Mouse (Mus musculus): ENCODE results near the gene Adss.

Adss gene

DNA sequence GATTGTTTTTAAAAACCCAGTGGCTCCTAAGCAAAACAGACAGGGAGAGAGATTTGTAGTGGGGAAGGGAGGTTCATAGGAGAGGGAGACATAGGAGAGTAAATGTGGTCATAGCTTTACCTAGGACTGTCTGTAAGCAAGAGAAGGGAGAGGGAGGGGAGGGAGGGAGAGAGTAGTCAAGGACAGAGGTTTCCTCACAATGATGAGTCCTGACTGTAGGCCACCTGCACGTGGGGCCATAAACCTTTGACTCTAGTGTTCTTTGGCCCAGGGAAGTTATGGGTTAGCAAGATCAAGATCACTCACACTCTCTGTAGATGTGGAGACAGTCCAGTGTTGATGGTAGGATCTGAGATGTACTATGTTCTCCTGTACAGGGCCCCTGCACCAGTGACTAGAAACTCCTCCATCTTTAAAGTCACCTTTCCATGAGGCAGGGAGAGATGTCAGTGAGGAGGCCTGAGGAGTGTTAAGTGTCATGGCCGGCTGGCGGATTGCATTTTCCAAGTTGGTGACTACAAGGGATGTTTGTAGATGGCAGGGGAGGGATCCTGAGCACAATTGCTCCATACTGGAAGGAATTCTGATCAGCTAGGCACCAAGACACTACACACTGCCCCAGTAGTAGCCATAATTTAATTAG is 68.3 kb downstream of the Adss start:
- no peak for DNase-seq (ENCODE audit: low spot score)

- DNase-seq (ENCODE audit: low spot score): no peak
Observed at GRCm38 (mm10) chr1:177726870-177727269, 69.4 kb downstream of the Adss start.

DNA sequence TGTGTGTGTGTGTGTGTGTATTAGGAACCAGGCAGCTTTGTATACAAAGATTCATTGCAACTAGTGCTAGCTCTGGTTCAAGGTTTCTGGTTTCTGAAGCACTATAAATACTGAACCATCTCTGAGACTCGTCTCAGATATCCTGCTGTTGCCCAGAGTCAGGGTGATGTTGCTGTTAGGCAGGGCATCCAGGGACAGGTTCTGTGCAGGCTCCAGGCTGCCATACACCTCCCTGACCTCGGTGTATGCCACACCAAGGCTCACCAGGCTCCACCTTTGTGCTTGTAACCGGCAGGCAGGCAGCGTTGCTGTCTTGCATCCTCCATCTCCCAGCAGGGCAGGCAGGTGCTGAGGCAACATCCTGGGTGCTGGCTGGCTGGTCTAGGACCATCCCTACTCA is 72.5 kb downstream of the Adss start:
- DNase-seq (ENCODE audit: low spot score): no peak

DNA sequence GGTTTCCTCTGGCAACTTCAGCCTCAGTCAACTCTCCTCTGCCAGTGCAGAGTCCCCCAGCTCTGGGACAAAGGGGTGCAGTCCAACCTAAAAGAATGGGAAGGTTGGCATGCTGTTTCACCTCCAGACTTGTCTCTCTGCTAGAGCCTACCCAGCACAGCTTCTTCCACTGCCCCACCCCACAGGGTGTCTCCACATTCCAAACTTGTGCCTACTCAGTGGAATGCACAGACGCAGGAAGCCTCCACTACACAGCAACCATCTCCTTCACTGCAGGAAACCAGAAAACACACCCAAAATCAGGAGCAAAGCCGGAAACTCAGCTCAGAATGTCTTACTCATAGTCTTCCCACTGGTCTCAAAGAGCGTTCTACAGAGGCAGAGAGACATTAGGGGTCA is 77.3 kb downstream of the Adss start:
- DNase-seq (ENCODE audit: low spot score): no peak

DNA sequence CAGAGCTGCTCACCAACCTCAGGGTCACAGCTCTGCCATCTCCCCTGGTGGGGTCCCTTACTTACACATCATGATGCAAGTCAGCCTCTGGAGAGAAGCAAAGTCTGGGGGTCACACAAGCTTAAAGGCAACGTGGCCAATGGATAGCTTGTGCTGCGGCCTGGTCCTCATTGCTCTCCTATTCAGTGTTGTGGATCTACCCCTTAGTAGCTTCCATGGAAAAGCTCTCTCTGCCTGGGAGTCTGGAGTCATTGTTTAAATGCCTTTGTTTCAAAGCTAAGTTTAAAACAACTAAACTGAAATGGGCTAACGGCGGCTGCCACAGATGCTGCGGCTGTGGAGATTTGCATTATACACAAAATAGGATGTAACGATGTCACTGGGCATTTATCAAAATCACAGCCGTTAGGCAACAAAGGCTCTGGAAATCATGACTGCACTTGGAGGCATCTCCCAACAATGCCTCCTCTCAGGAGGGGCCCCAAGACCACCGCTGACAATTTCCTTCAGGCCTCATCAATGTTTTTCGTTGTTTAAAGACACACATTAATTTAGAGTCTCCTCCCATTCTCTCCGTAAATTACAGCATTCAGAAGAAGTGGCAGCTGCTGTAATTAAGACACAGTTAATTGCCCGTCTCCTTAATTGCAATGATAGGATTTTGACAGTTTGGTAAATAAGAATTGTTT is 77.8 kb downstream of the Adss start:
- no peak for DNase-seq (ENCODE audit: low spot score)

GRCm38 (mm10) chr1:177717057-177717835 is 79.1 kb downstream of the Adss start:
- DNase-seq (ENCODE audit: low spot score): no peak

DNA sequence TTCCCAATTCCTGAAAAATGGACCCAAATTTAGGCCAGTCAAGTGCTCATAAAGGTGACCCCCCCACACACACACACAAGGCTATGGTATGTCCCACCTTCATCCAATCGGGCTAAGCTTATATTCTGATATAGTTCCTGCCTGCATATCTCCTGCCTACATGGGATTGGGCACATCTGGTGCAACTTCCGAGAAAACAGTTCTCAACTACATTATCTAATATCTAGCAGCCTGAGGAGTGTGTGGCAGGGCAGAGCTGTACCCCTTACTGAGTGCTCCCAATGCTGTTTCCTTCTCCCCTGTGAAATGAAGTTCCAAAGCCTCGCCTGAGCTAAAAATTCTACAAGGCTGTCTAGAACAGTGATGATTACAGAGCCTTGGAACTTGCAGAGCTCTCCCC is 79.9 kb downstream of the Adss start:
- no peak for DNase-seq (ENCODE audit: low spot score)

DNA sequence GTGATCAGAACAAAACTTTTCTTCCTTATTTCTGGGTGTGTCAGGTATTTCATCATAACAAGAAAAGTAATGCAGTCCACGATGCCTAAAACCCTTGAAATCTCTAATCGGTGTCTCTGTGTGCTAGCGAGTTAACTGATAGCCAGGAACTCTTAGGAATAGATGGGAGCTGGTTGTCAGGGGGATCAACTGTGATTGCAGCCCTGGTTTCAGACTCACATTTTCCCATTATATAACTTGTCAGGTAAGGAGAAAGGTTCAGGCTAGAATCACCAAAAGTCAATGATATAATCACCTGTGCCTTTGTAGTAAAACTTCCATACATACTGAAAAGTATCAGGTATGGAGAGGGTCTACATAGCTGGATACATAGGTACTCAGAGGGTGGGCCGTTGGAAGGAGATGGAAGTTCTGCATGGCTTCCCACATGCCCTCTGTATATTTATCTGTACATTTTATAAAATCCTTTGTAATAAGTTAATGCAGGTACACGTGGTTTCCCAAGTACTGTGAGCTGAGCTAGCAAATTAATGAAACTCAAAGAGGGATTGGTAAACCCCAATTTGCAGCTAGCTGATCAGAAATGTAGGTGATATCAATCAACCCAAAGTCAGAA is 81.8 kb downstream of the Adss start:
- no peak for DNase-seq (ENCODE audit: low spot score)

- DNase-seq (ENCODE audit: low spot score): no peak
Observed at GRCm38 (mm10) chr1:177713635-177714396, 82.5 kb downstream of the Adss start.
